Mouse (Mus musculus) spleen, postnatal 14 days (tissue): ENCODE data around the gene Ddost.

ENCODE experiments used
- DNase-seq, 2 experiments: peaks; one replicate each; pipeline ENCODE4 v3.0.0; 2021 to 2022; ENCODE audit warnings: low spot score in 2 of 2

The Ddost gene

DNA sequence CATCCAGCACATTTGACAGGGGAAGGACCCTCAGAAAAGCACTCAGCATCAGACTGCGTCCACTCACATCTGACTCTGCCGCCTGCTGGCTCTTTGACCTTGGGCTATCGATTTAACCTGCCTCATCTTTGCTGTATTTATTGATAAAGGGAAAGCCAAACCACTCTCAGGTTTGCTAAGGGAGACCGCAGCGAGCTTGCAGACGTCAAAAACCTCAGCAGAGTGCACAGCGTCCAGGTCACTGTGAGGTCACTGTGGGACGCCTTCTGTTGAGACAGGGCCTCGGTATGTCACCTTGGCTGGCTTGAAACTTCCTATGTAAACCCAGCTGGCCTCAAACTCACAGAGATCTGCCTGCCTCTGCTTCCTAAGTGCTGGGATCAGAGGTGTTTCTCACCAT is 32.8 kb downstream of the Ddost start:
- no peak for DNase-seq

DNA sequence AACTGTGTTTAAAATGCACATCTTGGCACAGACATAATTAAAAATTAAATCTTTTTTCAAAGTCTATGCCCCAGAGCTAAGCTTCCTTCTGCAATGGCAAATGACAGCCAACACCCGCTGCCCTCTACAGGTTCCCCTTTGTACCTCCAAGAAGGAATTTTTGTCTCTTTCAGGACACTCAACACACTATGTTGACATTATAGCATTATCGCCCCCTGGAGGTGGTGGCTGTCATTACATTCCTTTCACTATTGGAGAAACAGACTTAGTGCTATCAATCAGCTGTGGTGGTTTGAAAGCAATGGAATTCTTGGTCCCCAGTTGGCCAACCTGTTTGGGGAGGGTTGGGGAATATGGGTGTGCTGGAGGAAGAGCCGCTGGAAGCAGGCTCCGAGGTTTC is 35.4 kb downstream of the Ddost start:
- no peak for DNase-seq

DNA sequence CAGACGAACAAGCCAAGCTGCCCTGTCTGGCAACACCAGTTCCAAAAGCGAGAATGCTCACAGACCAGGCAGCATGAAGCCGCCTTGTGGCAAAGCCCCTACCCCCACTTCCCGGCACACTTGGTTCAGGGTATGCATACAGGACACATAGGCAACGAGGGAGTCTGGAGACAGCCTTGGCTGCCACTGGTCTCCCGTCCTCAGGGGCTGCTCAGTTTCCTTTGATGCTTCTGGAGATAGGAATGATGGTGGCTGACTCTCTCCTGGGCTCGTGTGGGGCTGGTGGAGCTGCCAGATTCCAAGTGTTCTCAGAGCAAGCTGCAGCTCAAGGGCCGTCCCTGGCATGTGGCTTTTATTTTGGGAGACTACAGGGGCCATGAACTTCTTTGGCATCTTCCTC is 36.9 kb downstream of the Ddost start:
- DNase-seq, result no peak

DNA sequence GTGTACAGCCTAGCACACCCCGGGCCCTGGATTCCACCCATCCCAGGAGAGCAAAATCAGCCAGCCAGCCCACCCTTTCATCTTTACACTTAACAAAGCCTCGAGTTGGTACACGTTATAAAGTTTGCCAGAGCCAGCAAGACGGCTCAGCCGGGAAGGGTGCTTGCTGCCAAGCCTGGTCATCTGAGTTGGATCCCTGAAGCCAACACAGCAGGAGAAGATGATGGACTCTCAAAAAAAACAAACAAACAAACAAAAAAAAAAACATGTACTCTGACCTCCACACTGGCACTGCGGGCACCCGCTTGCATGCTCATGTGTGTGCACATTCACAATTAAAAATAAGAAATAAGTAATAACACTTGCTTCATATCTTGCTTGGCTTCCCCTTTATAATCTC is 37.5 kb downstream of the Ddost start:
- no peak for DNase-seq

GRCm38 (mm10) chr4:138342778-138343177 is 38.2 kb downstream of the Ddost start:
- no peak for DNase-seq

DNA sequence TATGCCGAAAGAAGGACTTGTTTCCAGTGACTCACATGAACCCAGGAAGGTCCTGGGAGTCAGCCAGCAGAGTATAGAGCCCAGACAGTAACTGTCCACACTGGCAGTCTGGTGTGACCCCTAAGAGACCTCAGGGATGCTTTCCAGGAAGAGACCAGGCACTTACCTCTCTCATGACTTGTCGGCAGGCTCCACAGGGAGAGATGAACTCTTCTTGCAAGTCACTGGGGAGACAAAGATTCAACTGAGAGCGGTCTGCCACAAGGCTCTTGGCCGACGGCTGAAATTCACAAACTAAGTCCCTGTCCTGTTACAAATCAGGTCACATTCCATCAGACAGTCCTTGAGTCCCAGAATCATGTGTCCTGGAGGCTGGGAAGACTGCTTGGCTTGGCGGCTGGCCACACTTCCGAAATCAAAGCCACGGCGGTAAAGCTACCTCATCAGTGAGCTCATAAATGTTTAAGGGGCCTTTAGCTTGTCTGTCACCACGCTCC is 38.9 kb downstream of the Ddost start:
- no peak for DNase-seq

DNA sequence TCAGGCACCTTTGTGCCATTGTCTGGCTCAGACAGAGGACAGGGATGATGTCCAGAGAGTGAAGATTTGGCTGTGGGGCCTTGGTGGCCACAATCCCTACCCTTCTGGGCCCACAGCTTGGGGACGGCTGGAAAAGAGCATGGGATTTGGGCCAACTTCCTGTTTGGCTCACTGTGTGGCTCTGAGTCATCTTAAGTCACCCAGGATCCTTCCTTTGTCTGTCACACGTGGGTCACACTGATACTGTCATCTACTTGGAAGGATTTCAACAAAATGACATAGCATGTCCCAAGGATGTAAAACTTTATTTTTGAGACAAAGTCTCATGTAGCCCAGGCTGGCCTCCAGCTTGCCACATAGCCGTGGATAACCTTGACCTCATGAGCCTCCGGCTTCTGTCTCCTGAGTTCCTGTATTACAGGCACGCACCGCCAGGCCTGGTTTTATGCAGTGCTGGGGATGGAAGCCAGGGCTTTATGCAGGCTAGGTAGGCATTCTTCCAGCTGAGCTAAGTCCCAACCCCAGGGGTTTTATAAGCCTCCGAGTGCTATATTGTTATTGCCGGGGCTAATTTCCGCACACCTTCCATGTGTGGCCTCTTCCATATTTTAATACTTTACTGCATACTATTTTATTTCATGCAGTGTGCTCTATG is 40.5 kb downstream of the Ddost start:
- DNase-seq, result no peak

GRCm38 (mm10) chr4:138347280-138347679 is 42.8 kb downstream of the Ddost start:
- no peak for DNase-seq

- no peak for DNase-seq
These were observed 44.2 kb downstream of the Ddost start for GRCm38 (mm10) chr4:138348716-138349115.

DNA sequence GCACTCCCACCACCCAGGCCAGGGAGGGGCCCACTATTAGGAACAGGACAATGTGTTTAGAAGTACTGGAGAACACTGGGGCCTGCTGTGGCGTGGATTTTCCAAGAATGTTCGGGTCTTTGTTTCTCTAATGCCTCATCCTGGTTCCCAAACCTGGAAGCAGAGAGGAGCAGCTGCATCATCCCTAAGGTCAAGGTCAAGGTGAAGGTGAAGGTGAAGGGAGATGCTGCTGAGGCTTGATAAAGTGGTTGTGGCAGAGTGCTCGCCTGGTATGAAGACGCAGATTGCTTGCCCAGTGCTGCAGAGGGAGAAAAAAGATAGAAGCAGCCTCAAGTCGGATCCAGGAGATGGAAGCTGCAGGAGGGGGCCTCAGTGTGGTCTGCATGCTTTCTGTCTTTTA is 47.3 kb downstream of the Ddost start:
- no peak for DNase-seq

GRCm38 (mm10) chr4:138352692-138353091 is 48.2 kb downstream of the Ddost start:
- no peak for DNase-seq

- no peak for DNase-seq
These were observed 49.1 kb downstream of the Ddost start for GRCm38 (mm10) chr4:138353438-138354171.

GRCm38 (mm10) chr4:138355496-138355895 is 51.0 kb downstream of the Ddost start:
- no peak for DNase-seq

DNA sequence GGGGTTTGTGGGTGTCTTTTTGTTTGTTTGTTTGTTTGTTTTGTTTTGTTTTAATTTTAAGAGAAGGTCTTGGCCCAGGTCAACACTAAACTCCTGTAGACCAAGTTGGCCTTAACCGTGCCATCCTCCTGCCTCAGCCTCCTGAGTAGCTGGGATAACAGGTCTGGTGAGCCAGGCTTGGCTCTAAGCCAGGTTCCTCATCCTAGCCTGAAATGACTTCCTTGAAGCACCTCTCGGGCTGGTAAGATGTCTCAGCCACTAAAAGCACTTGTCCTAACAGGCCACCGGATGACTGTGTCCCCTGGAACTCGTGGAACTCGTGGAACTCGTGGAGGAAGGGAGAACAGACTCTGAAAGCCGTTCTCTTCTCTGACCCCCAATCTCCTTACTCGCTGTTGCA is 51.6 kb downstream of the Ddost start:
- no peak for DNase-seq

- DNase-seq, result no peak
These were observed 52.0 kb downstream of the Ddost start for GRCm38 (mm10) chr4:138356551-138356950.

DNA sequence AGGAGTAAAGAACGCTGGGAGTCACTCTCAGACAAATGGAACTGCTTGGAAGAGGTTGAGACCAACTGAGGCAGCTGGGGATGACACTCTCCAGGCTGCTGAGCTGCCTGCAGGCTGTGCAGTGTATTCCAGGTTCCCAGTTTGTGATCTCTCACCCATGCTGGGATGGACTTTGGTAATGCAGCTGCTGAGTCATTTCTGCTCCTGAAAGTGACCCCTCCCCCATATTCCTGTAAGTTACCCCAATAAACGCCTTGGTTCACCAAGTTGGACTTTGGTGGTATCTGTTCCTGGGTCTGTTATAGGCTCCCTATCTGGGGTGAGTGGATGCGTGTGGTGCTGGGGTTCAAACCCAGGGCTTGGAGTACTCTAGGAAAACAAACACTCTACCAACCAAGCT is 53.6 kb downstream of the Ddost start:
- DNase-seq, result no peak

GRCm38 (mm10) chr4:138361370-138361821 is 56.9 kb downstream of the Ddost start:
- DNase-seq, result no peak
